In the genomic region with DNA sequence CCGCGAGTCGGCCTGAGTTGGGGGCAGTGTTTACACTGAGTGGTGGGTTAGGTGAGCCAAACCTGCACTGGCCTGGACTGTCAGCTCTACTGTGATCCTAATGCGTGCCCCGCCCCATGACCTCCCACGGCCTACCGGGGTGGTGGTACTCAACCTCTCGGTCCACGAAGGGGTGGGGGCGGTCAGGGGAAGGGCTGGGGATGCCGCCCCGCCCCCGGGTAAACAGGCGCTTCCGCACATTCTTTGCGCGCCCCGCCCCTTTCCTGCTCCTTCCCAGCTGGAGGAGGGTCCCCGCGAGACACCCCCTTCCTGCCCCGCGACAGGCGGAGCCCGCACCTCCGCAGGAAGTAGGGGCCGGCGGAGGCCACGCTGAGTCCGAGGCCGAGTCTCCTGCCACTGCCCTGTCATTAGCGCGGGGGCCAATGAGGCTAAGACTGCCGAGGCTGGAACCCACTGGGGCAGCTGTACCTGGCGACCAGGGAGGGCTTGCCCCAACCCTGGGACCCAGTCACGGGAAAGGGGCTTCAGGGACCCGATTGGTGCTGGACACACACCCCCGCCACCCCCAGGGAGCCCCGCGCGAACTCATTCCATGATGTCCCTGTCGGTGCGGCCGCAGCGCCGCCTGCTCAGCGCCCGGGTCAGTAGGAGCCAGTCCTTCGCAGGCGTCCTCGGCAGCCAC, we compare ENCODE assay signal across 8 mouse cellular contexts. TPM values are rescaled to one million over a fixed set of nuclear protein-coding genes. Genes with fewer than 3 reads are reported as not detected.
DNase-seq lines count a peak whose midpoint lies in the region; ATAC-seq and TF ChIP-seq lines count a peak whose summit lies in the region.

No protein-coding gene starts in this region.

- intact Hi-C loops in gastrocnemius, adult 2 months (cut with DNase I), result no loop called here

- no peak for TF ChIP-seq POLR2A in ES-Bruce4 (IDR thresholded peaks at IDR 0.05; ENCODE audit: insufficient read depth, low read length)

- H3K27ac ChIP-seq in ES-Bruce4 (ENCODE audit: insufficient read depth, low read length), result no peak overlapping the region
- H3K27ac ChIP-seq in gastrocnemius, adult 2 months, result peak overlapping the region; percentile 84
- no peak overlapping the region for H3K27ac ChIP-seq in hindbrain, embryonic 14.5 days
- H3K27ac ChIP-seq in limb, embryonic 15.5 days, result no peak overlapping the region
- H3K27ac ChIP-seq in midbrain, embryonic 14.5 days (replicated peaks; ENCODE audit: low read depth, low read length), result no peak overlapping the region

- no peaks in the 10 kb centered on the region for H3K9me3 ChIP-seq in ES-Bruce4 (replicated peaks; ENCODE audit: control insufficient read depth, insufficient read depth, low read length, poor library complexity, severe bottlenecking)
- no peaks in the 10 kb centered on the region for H3K9me3 ChIP-seq in hindbrain, embryonic 14.5 days (ENCODE audit: control insufficient read depth, low read length)
- H3K9me3 ChIP-seq in limb, embryonic 15.5 days, result no peaks in the 10 kb centered on the region
- no peaks in the 10 kb centered on the region for H3K9me3 ChIP-seq in midbrain, embryonic 14.5 days (ENCODE audit: control insufficient read depth, low read length)

- peak overlapping the region; percentile 63 for H3K4me3 ChIP-seq in ES-Bruce4 (ENCODE audit: low read depth, low read length)
- peak overlapping the region; percentile 76 for H3K4me3 ChIP-seq in gastrocnemius, adult 2 months
- H3K4me3 ChIP-seq in hindbrain, embryonic 14.5 days (replicated peaks; ENCODE audit: low read length), result peak overlapping the region; percentile 36
- H3K4me3 ChIP-seq in limb, embryonic 15.5 days, result peak overlapping the region; percentile 51
- peak overlapping the region; percentile 40 for H3K4me3 ChIP-seq in midbrain, embryonic 14.5 days (replicated peaks; ENCODE audit: low read depth, low read length)

- peaks cover 5% of the 10 kb centered on the region; the same call in 1 of the 2 replicates for H3K36me3 ChIP-seq in ES-Bruce4 (ENCODE audit: control insufficient read depth, insufficient read depth, low read length, poor library complexity, severe bottlenecking)
- H3K36me3 ChIP-seq in hindbrain, embryonic 14.5 days (replicated peaks; ENCODE audit: control insufficient read depth, insufficient read depth), result peaks cover 43% of the 10 kb centered on the region
- H3K36me3 ChIP-seq in limb, embryonic 15.5 days, result peaks cover 38% of the 10 kb centered on the region
- H3K36me3 ChIP-seq in midbrain, embryonic 14.5 days (ENCODE audit: control insufficient read depth, insufficient read depth, low read length), result peaks cover 44% of the 10 kb centered on the region

- no peak for TF ChIP-seq CTCF in ES-Bruce4 (IDR thresholded peaks at IDR 0.05; ENCODE audit: low read depth, low read length)
- TF ChIP-seq CTCF in gastrocnemius, adult 2 months (IDR thresholded peaks at IDR 0.05), result no peak

- peak overlapping the region; percentile 71 for H3K4me2 ChIP-seq in hindbrain, embryonic 14.5 days (replicated peaks)
- peak overlapping the region; percentile 94 for H3K4me2 ChIP-seq in limb, embryonic 15.5 days
- H3K4me2 ChIP-seq in midbrain, embryonic 14.5 days (ENCODE audit: low read length), result peak overlapping the region; percentile 81

- no peak for TF ChIP-seq EP300 in ES-Bruce4 (IDR thresholded peaks at IDR 0.05; ENCODE audit: insufficient read depth, low read depth, low read length)

- no peaks in the 10 kb centered on the region for H3K4me1 ChIP-seq in ES-Bruce4 (ENCODE audit: control insufficient read depth, insufficient read depth, low read length)
- H3K4me1 ChIP-seq in hindbrain, embryonic 14.5 days (replicated peaks; ENCODE audit: control insufficient read depth, insufficient read depth, low read length), result peaks cover 15% of the 10 kb centered on the region
- H3K4me1 ChIP-seq in limb, embryonic 15.5 days, result peaks cover 17% of the 10 kb centered on the region
- H3K4me1 ChIP-seq in midbrain, embryonic 14.5 days (ENCODE audit: control insufficient read depth, insufficient read depth, low read length), result peaks cover 8% of the 10 kb centered on the region

- H3K9ac ChIP-seq in ES-Bruce4 (ENCODE audit: low read depth, poor library complexity, severe bottlenecking), result peak overlapping the region; percentile 62
- H3K9ac ChIP-seq in hindbrain, embryonic 14.5 days, result peak overlapping the region; percentile 47
- H3K9ac ChIP-seq in limb, embryonic 15.5 days, result peak overlapping the region; percentile 39
- peak overlapping the region; percentile 55 for H3K9ac ChIP-seq in midbrain, embryonic 14.5 days (replicated peaks; ENCODE audit: low read length)

- H3K27me3 ChIP-seq in ES-Bruce4 (ENCODE audit: control insufficient read depth, insufficient read depth, low read length, poor library complexity, severe bottlenecking), result peaks cover 3% of the 10 kb centered on the region; the same call in 1 of the 2 replicates
- peaks cover 27% of the 10 kb centered on the region for H3K27me3 ChIP-seq in hindbrain, embryonic 14.5 days (ENCODE audit: control insufficient read depth, insufficient read depth, low read length)
- peaks cover 11% of the 10 kb centered on the region; the same call in 1 of the 2 replicates for H3K27me3 ChIP-seq in limb, embryonic 15.5 days
- H3K27me3 ChIP-seq in midbrain, embryonic 14.5 days (ENCODE audit: control insufficient read depth, insufficient read depth, low read length), result peaks cover 13% of the 10 kb centered on the region

- ATAC-seq in hindbrain, embryonic 14.5 days (ENCODE audit: low FRiP score), result peak; percentile 35; the same call in 1 of the 2 replicates
- ATAC-seq in limb, embryonic 15.5 days (ENCODE audit: insufficient number of reproducible peaks, low FRiP score, low TSS enrichment, low read depth), result peak; percentile 54; the same call in 1 of the 2 replicates
- ATAC-seq in midbrain, embryonic 14.5 days (ENCODE audit: low FRiP score, low TSS enrichment), result peak; percentile 38; the same call in 1 of the 2 replicates

- peak; percentile 87 for DNase-seq in adrenal gland, postnatal 14 days
- peak; percentile 81 for DNase-seq in gastrocnemius, adult 2 months
- DNase-seq in hindbrain, embryonic 14.5 days (ENCODE audit: low spot score), result no peak
- DNase-seq in midbrain, embryonic 14.5 days, result peak; percentile 40
- peak; percentile 79 for DNase-seq in thymus, postnatal 0 days (ENCODE audit: low spot score)
- no peak for DNase-seq in layer of hippocampus, adult 18-20 months (ENCODE audit: low spot score in 2 of 2)

- 1% methylated on average over 50 of the region's 50 CpGs for WGBS in hindbrain, embryonic 14.5 days
- 3% methylated on average over 50 of the region's 50 CpGs for WGBS in limb, embryonic 15.5 days
- WGBS in midbrain, embryonic 14.5 days, result 2% methylated on average over 50 of the region's 50 CpGs

RNA-seq across cellular contexts. Expression of a gene that starts 8.9 kb away (rescaled TPM):
- polyA plus RNA-seq in ES-Bruce4 (2011; ENCODE audit: insufficient read depth, insufficient read length, low read depth, missing spikeins), result 26.5 and 27.5 TPM in 2 replicates
- total RNA-seq in adrenal gland, postnatal 14 days (2021), result 33.9 and 39.8 TPM in 2 replicates
- 10 to 100 TPM; 15.7 to 20.6 TPM for total RNA-seq in gastrocnemius, adult 2 months (2021)
- 30.6 and 32.6 TPM in 2 replicates for polyA plus RNA-seq in hindbrain, embryonic 14.5 days (2014; fragmentation: Nextera tagmentation; extraction: Ambion mirVana)
- polyA plus RNA-seq in limb, embryonic 15.5 days (2015; fragmentation: Nextera tagmentation; extraction: Ambion mirVana), result 20.9 and 24.6 TPM in 2 replicates
- 23.8 and 26.2 TPM in 2 replicates for polyA plus RNA-seq in midbrain, embryonic 14.5 days (2014; fragmentation: Nextera tagmentation; extraction: Ambion mirVana)
- 28.5 and 30.8 TPM in 2 replicates for polyA plus RNA-seq in thymus, postnatal 0 days (2015; fragmentation: Nextera tagmentation; extraction: Ambion mirVana)
- total RNA-seq in layer of hippocampus, adult 18-20 months (2021), result 10 to 100 TPM; 89.8 to 92.1 TPM

RNA-seq across cellular contexts. Expression of a gene that starts 22.4 kb away (rescaled TPM):
- 105 and 123 TPM in 2 replicates for polyA plus RNA-seq in ES-Bruce4 (2011; ENCODE audit: insufficient read depth, insufficient read length, low read depth, missing spikeins)
- total RNA-seq in adrenal gland, postnatal 14 days (2021), result 58.4 and 70.4 TPM in 2 replicates
- 10 to 100 TPM; 33.2 to 42.6 TPM for total RNA-seq in gastrocnemius, adult 2 months (2021)
- 76.9 and 79.1 TPM in 2 replicates for polyA plus RNA-seq in hindbrain, embryonic 14.5 days (2014; fragmentation: Nextera tagmentation; extraction: Ambion mirVana)
- polyA plus RNA-seq in limb, embryonic 15.5 days (2015; fragmentation: Nextera tagmentation; extraction: Ambion mirVana), result 93.8 and 108 TPM in 2 replicates
- polyA plus RNA-seq in midbrain, embryonic 14.5 days (2014; fragmentation: Nextera tagmentation; extraction: Ambion mirVana), result 75.7 and 96.9 TPM in 2 replicates
- polyA plus RNA-seq in thymus, postnatal 0 days (2015; fragmentation: Nextera tagmentation; extraction: Ambion mirVana), result 213 and 255 TPM in 2 replicates
- total RNA-seq in layer of hippocampus, adult 18-20 months (2021), result 10 to 100 TPM; 80.7 to 84.5 TPM

RNA-seq across cellular contexts. Expression of a gene that starts 23.2 kb away (rescaled TPM):
- polyA plus RNA-seq in ES-Bruce4 (2011; ENCODE audit: insufficient read depth, insufficient read length, low read depth, missing spikeins), result not detected in 2 replicates
- 0.93 and 1.0 TPM in 2 replicates for total RNA-seq in adrenal gland, postnatal 14 days (2021)
- under 1 TPM in 1 of 2 experiments, not detected in 1; 0.75 TPM for total RNA-seq in gastrocnemius, adult 2 months (2021)
- 0.84 TPM in 1 of 2 replicates, not detected in the other for polyA plus RNA-seq in hindbrain, embryonic 14.5 days (2014; fragmentation: Nextera tagmentation; extraction: Ambion mirVana)
- 1.8 and 2.4 TPM in 2 replicates for polyA plus RNA-seq in limb, embryonic 15.5 days (2015; fragmentation: Nextera tagmentation; extraction: Ambion mirVana)
- polyA plus RNA-seq in midbrain, embryonic 14.5 days (2014; fragmentation: Nextera tagmentation; extraction: Ambion mirVana), result 0.82 and 1.1 TPM in 2 replicates
- 1.2 TPM in 2 replicates for polyA plus RNA-seq in thymus, postnatal 0 days (2015; fragmentation: Nextera tagmentation; extraction: Ambion mirVana)
- not detected for total RNA-seq in layer of hippocampus, adult 18-20 months (2021)

RNA-seq across cellular contexts. Expression of a gene that starts 48.1 kb away (rescaled TPM):
- polyA plus RNA-seq in ES-Bruce4 (2011; ENCODE audit: insufficient read depth, insufficient read length, low read depth, missing spikeins), result 78.4 and 86.5 TPM in 2 replicates
- 90.6 and 97.4 TPM in 2 replicates for total RNA-seq in adrenal gland, postnatal 14 days (2021)
- total RNA-seq in gastrocnemius, adult 2 months (2021), result 10 to 100 TPM; 40.3 to 41.6 TPM
- polyA plus RNA-seq in hindbrain, embryonic 14.5 days (2014; fragmentation: Nextera tagmentation; extraction: Ambion mirVana), result 231 and 245 TPM in 2 replicates
- polyA plus RNA-seq in limb, embryonic 15.5 days (2015; fragmentation: Nextera tagmentation; extraction: Ambion mirVana), result 97.4 and 103 TPM in 2 replicates
- polyA plus RNA-seq in midbrain, embryonic 14.5 days (2014; fragmentation: Nextera tagmentation; extraction: Ambion mirVana), result 227 and 250 TPM in 2 replicates
- 97.3 and 105 TPM in 2 replicates for polyA plus RNA-seq in thymus, postnatal 0 days (2015; fragmentation: Nextera tagmentation; extraction: Ambion mirVana)
- 100 to 1,000 TPM; 280 to 300 TPM for total RNA-seq in layer of hippocampus, adult 18-20 months (2021)

Comparison
In these comparisons a context has a peak if more than half of its experiments do, and no peak if none do; other contexts are left out.
1. DNase-seq: peak in adrenal gland, postnatal 14 days (single experiment), gastrocnemius, adult 2 months (single experiment), midbrain, embryonic 14.5 days (single experiment) and thymus, postnatal 0 days (single experiment); none in hindbrain, embryonic 14.5 days (single experiment) and layer of hippocampus, adult 18-20 months (0 of 2).
2. Peak in every context shown above with its lines, with median percentiles within 50 percentile points of each other: H3K4me3 ChIP-seq, H3K9ac ChIP-seq, ATAC-seq and H3K4me2 ChIP-seq.